Mouse (Mus musculus): ENCODE measurements around the gene Gm5741. TPM values are rescaled to one million over a fixed set of nuclear protein-coding genes. Genes with fewer than 3 reads are reported as not detected.

Gm5741 gene
- total RNA-seq, 2 experiments from 2014 or later, result not detected

- peak overlapping the region; percentile 92 for H3K4me3 ChIP-seq
- TF ChIP-seq CTCF (conservative IDR thresholded peaks at IDR 0.05), result no peak
- peak overlapping the region; percentile 93 for H3K27ac ChIP-seq
- no peak for DNase-seq (ENCODE audit: low spot score in 2 of 2)
Observed at GRCm38 (mm10) chr8:85071041-85071440, 3.3 kb upstream of the Gm5741 start.

GRCm38 (mm10) chr8:85067155-85067554, 627 bp downstream of the Gm5741 start:
- DNase-seq (ENCODE audit: low spot score in 2 of 2), result no peak
- Histone ChIP-seq H3K27ac (no peak overlapping the region), H3K4me3 (no peak overlapping the region)
- TF ChIP-seq CTCF (conservative IDR thresholded peaks at IDR 0.05), result no peak

GRCm38 (mm10) chr8:85065213-85065612, 2.6 kb downstream of the Gm5741 start:
- DNase-seq (ENCODE audit: low spot score in 2 of 2), result no peak
- Histone ChIP-seq H3K27ac (no peak overlapping the region), H3K4me3 (no peak overlapping the region)
- no peak for TF ChIP-seq CTCF (conservative IDR thresholded peaks at IDR 0.05)

- DNase-seq (ENCODE audit: low spot score in 2 of 2), result no peak
- no peak for TF ChIP-seq CTCF (conservative IDR thresholded peaks at IDR 0.05)
- no peak overlapping the region for H3K4me3 ChIP-seq
- no peak overlapping the region for H3K27ac ChIP-seq
Observed at GRCm38 (mm10) chr8:85062603-85063002, 5.2 kb downstream of the Gm5741 start.

GRCm38 (mm10) chr8:85059879-85060616, 7.7 kb downstream of the Gm5741 start, which contains the start of gene Fbxw9:
Fbxw9 (plus strand) TSS chr8:85060055.
- no peak for TF ChIP-seq CTCF (conservative IDR thresholded peaks at IDR 0.05)
- DNase-seq (ENCODE audit: low spot score in 2 of 2), result peak; percentile 91 to 92
- Histone ChIP-seq H3K4me3 (peak within 1 kb of the TSS; percentile 97), H3K27ac (peak within 1 kb of the TSS; percentile 83)

- no peak overlapping the region for H3K4me3 ChIP-seq
- no peak for TF ChIP-seq CTCF (conservative IDR thresholded peaks at IDR 0.05)
- no peak for DNase-seq (ENCODE audit: low spot score in 2 of 2)
- H3K27ac ChIP-seq, result no peak overlapping the region
Observed at GRCm38 (mm10) chr8:85057367-85057766, 10.4 kb downstream of the Gm5741 start.

GRCm38 (mm10) chr8:85043619-85044018, 24.2 kb downstream of the Gm5741 start:
- H3K27ac ChIP-seq, result no peak overlapping the region
- DNase-seq (ENCODE audit: low spot score in 2 of 2), result no peak

GRCm38 (mm10) chr8:85037681-85038531, 29.9 kb downstream of the Gm5741 start:
- H3K27ac ChIP-seq, result peak overlapping the region; percentile 99
- no peak for TF ChIP-seq CTCF (conservative IDR thresholded peaks at IDR 0.05)
- peak overlapping the region; percentile 75 for H3K4me3 ChIP-seq
- peak in 1 of 2 experiments; percentile 48 for DNase-seq (ENCODE audit: low spot score in 2 of 2)

More at GRCm38 (mm10) chr8:85043619-85044018, 24.2 kb downstream of the Gm5741 start:
- H3K4me3 ChIP-seq, result no peak overlapping the region
- TF ChIP-seq CTCF (conservative IDR thresholded peaks at IDR 0.05), result no peak

- peak overlapping the region; percentile 75 for H3K4me3 ChIP-seq
- no peak for TF ChIP-seq CTCF (conservative IDR thresholded peaks at IDR 0.05)
- DNase-seq (ENCODE audit: low spot score in 2 of 2), result no peak
- peak overlapping the region; percentile 99 for H3K27ac ChIP-seq
Observed at GRCm38 (mm10) chr8:85037366-85037680, 30.5 kb downstream of the Gm5741 start.

- DNase-seq (ENCODE audit: low spot score in 2 of 2), result peak; percentile 87 to 94
- peak within 1 kb of the TSS; percentile 75 for H3K4me3 ChIP-seq
- no peak for TF ChIP-seq CTCF (conservative IDR thresholded peaks at IDR 0.05)
- H3K27ac ChIP-seq, result peak within 1 kb of the TSS; percentile 99
Observed at GRCm38 (mm10) chr8:85036718-85037365, 30.9 kb downstream of the Gm5741 start, which contains the start of gene Tnpo2. Tnpo2 (plus strand) TSS chr8:85036915.

- no peak for DNase-seq (ENCODE audit: low spot score in 2 of 2)
- TF ChIP-seq CTCF (conservative IDR thresholded peaks at IDR 0.05), result no peak
- Histone ChIP-seq H3K27ac (peak overlapping the region; percentile 99), H3K4me3 (peak overlapping the region; percentile 75)
Observed at GRCm38 (mm10) chr8:85036381-85036717, 31.4 kb downstream of the Gm5741 start.

- no peak for TF ChIP-seq CTCF (conservative IDR thresholded peaks at IDR 0.05)
- no peak for DNase-seq (ENCODE audit: low spot score in 2 of 2)
- peak overlapping the region; percentile 99 for H3K27ac ChIP-seq
- peak overlapping the region; percentile 75 for H3K4me3 ChIP-seq
Observed at GRCm38 (mm10) chr8:85035728-85036310, 32.0 kb downstream of the Gm5741 start.

Data from layer of hippocampus, adult 2 months (tissue).